Mouse (Mus musculus) spleen, adult 12 weeks (tissue): ENCODE measurements around the gene Atp11c.

Source experiments
- DNase-seq: peaks from one replicate; pipeline ENCODE4 v3.0.0; 2022; ENCODE audit warnings: low spot score

The Atp11c gene

GRCm38 (mm10) chrX:60592598-60592997, at the start of gene Atp11c:
Atp11c (minus strand) TSS chrX:60592698.
- no peak for DNase-seq

- DNase-seq, result no peak
Observed at GRCm38 (mm10) chrX:60609202-60609601, 16.7 kb upstream of the Atp11c start.

- DNase-seq, result no peak
Observed at GRCm38 (mm10) chrX:60570539-60570938, 22.0 kb downstream of the Atp11c start.

GRCm38 (mm10) chrX:60569047-60569446, 23.5 kb downstream of the Atp11c start:
- no peak for DNase-seq

- no peak for DNase-seq
Observed at GRCm38 (mm10) chrX:60555242-60555641, 37.3 kb downstream of the Atp11c start.

- no peak for DNase-seq
Observed at GRCm38 (mm10) chrX:60547444-60548304, 44.8 kb downstream of the Atp11c start.

- no peak for DNase-seq
Observed at GRCm38 (mm10) chrX:60547098-60547443, 45.4 kb downstream of the Atp11c start.

- DNase-seq, result no peak
Observed at GRCm38 (mm10) chrX:60545906-60546305, 46.6 kb downstream of the Atp11c start.

- no peak for DNase-seq
Observed at GRCm38 (mm10) chrX:60545444-60545843, 47.1 kb downstream of the Atp11c start.

- no peak for DNase-seq
Observed at GRCm38 (mm10) chrX:60544098-60544497, 48.4 kb downstream of the Atp11c start.

- no peak for DNase-seq
Observed at GRCm38 (mm10) chrX:60542901-60543300, 49.6 kb downstream of the Atp11c start.

GRCm38 (mm10) chrX:60539149-60539548, 53.3 kb downstream of the Atp11c start, which contains the start of gene Gm7073:
Gm7073 (minus strand) TSS chrX:60539249.
- no peak for DNase-seq

GRCm38 (mm10) chrX:60503995-60504394, 88.5 kb downstream of the Atp11c start:
- DNase-seq, result no peak

- no peak for DNase-seq
Observed at GRCm38 (mm10) chrX:60497750-60498149, 94.7 kb downstream of the Atp11c start.

GRCm38 (mm10) chrX:60495308-60495707, 97.2 kb downstream of the Atp11c start:
- no peak for DNase-seq

GRCm38 (mm10) chrX:60463786-60464185, 128.7 kb downstream of the Atp11c start:
- no peak for DNase-seq

GRCm38 (mm10) chrX:60414563-60415111, 177.9 kb downstream of the Atp11c start:
- DNase-seq, result no peak

- no peak for DNase-seq
Observed at GRCm38 (mm10) chrX:60405681-60406080, 186.8 kb downstream of the Atp11c start.

GRCm38 (mm10) chrX:60404668-60405044, 187.8 kb downstream of the Atp11c start:
- DNase-seq, result peak; percentile 78

GRCm38 (mm10) chrX:60403764-60404667, 188.5 kb downstream of the Atp11c start:
- DNase-seq, result peak; percentile 51

- peak; percentile 11 for DNase-seq
Observed at GRCm38 (mm10) chrX:60403062-60403763, 189.3 kb downstream of the Atp11c start.

- no peak for DNase-seq
Observed at GRCm38 (mm10) chrX:60394292-60394691, 198.2 kb downstream of the Atp11c start.
